Mouse (Mus musculus) hematopoietic multipotent progenitor cell, adult 10-12 weeks (in vitro differentiated cells): ENCODE results near the gene Arhgef38. TPM values are rescaled to one million over a fixed set of nuclear protein-coding genes. Genes with fewer than 3 reads are reported as not detected.

ENCODE experiments used
- polyA plus RNA-seq: library from polyadenylated mRNA; stranded (reverse); fragments of >175 nt; gene quantifications from 2 replicates; pipeline ENCODE4 v1.2.3, GENCODE M21; 2012; ENCODE audit warnings: low replicate concordance

The Arhgef38 gene
- not detected in 2 replicates for polyA plus RNA-seq

DNA sequence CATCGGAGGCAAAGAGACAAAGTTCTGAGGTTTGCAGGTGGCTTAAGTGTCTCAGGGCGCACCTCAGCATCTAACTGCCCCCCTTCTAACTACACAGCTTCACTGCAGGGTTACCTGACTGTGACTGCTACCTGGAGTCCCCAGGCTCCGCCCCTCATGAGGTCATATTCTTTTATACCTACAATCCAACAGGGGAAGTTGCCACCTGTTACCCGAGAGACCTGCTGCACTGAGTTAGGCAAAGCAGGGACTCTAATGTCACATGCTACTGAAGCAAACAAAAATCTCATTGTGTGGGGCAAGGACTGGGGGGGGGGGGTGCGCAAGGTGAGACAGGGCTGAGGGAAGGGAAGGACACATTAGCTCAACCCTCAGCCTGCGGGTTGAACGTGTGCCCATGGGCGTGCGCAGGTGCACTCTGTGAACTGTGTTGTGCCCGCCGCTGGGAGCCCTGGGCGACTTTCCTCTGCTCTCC, at the start of gene Arhgef38:
TSS of gene Arhgef38 (minus strand) at position 129 of the 475 bp plus-strand sequence.

DNA sequence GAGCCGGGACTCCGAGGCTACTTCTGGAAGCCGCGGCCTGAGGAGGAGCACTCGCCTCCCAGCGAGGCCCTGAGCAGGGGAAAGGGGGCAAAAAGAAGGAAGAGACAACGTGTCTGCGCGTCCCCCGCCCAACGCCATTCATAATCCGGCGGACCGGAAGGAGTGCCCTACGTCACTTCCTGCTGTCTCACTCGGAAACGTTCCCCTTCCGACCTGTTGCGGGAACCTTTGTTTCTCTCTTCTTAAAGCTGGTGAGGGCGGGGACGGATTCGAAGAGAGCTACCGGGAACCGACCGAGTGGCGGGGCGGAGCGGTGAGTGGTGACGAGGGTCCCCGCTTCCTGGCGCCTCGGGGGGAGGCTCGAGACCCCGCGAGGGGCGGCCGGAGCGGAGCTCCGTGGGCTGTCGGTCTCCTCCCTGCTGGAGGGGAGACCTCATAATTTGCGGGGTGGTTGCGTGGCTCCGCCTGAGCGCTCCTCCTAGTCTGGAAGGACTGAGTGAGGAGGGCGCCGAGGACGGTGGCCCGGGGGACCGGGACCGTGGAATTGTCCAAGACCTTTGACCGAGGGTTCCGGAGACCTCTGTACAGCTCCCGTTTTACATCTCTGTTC, 143.0 kb downstream of the Arhgef38 start, which contains the start of the genes Ints12 and Gstcd:
TSS of gene Ints12 (plus strand) at position 177 of the 610 bp plus-strand sequence.
TSS of gene Gstcd (minus strand) at position 370 of the 610 bp plus-strand sequence.

Other genes starting within 250 kb of the Arhgef38 start
- gene Ints12, start 143.1 kb downstream of the Arhgef38 start, polyA plus RNA-seq, result 1.6 and 2.3 TPM in 2 replicates
- 4.8 and 6.9 TPM in 2 replicates for gene Gstcd, start 142.9 kb downstream of the Arhgef38 start, polyA plus RNA-seq
- gene Ppa2, start 75.2 kb upstream of the Arhgef38 start, polyA plus RNA-seq, result 18.5 and 21.3 TPM in 2 replicates